Mouse (Mus musculus): ENCODE measurements around the gene Cacna1a. TPM values are rescaled to one million over a fixed set of nuclear protein-coding genes. Genes with fewer than 3 reads are reported as not detected.
A peak's percentile ranks its signal among the peaks of the same experiment; 100 is the strongest.

The Cacna1a gene
- polyA plus RNA-seq, 1 experiment from 2014 or later, result 1.3 TPM

GRCm38 (mm10) chr8:84429492-84429891 is 41.3 kb downstream of the Cacna1a start:
- ChIA-PET POLR2A (no interaction called here), CTCF (no interaction called here)
- no peak for TF ChIP-seq CTCF (IDR thresholded peaks at IDR 0.05)
- ATAC-seq, result no peak
- in situ Hi-C loops (cut with MboI; ENCODE audit: low pct_unique_long_range_greater_than_20kb), result no loop called here
- no peak for DNase-seq (ENCODE audit: low read depth, low spot score)
- H3K27me3 ChIP-seq, result peaks cover 35% of the 10 kb centered on the region

GRCm38 (mm10) chr8:84435370-84435769 is 47.1 kb downstream of the Cacna1a start:
- no peak for ATAC-seq
- TF ChIP-seq CTCF (IDR thresholded peaks at IDR 0.05), result no peak
- in situ Hi-C loops (cut with MboI; ENCODE audit: low pct_unique_long_range_greater_than_20kb), result no loop called here
- CTCF ChIA-PET, result no interaction called here
- DNase-seq (ENCODE audit: low read depth, low spot score), result no peak
- peaks cover 29% of the 10 kb centered on the region for H3K27me3 ChIP-seq
- POLR2A ChIA-PET, result no interaction called here

- ChIA-PET CTCF (no interaction called here), POLR2A (no interaction called here)
- in situ Hi-C loops (cut with MboI; ENCODE audit: low pct_unique_long_range_greater_than_20kb), result no loop called here
- DNase-seq (ENCODE audit: low read depth, low spot score) (no peak), ATAC-seq (no peak)
- H3K27me3 ChIP-seq, result peaks cover 20% of the 10 kb centered on the region
- TF ChIP-seq CTCF (IDR thresholded peaks at IDR 0.05), result no peak
These were observed 51.6 kb downstream of the Cacna1a start for GRCm38 (mm10) chr8:84439813-84440212.

GRCm38 (mm10) chr8:84442043-84442442 is 53.8 kb downstream of the Cacna1a start:
- peaks cover 28% of the 10 kb centered on the region for H3K27me3 ChIP-seq
- DNase-seq (ENCODE audit: low read depth, low spot score) (no peak), ATAC-seq (no peak)
- in situ Hi-C loops (cut with MboI; ENCODE audit: low pct_unique_long_range_greater_than_20kb), result no loop called here
- ChIA-PET CTCF (no interaction called here), POLR2A (no interaction called here)
- TF ChIP-seq CTCF (IDR thresholded peaks at IDR 0.05), result no peak

- peaks cover 51% of the 10 kb centered on the region for H3K27me3 ChIP-seq
- ATAC-seq, result no peak
- DNase-seq (ENCODE audit: low read depth, low spot score), result no peak
- in situ Hi-C loops (cut with MboI; ENCODE audit: low pct_unique_long_range_greater_than_20kb), result loop anchor here (5.0 kb wide), 1 partner anchor 61 kb away; no protein-coding TSS in a partner anchor
- ChIA-PET CTCF (no interaction called here), POLR2A (no interaction called here)
- no peak for TF ChIP-seq CTCF (IDR thresholded peaks at IDR 0.05)
These were observed 58.3 kb downstream of the Cacna1a start for GRCm38 (mm10) chr8:84446571-84446991.

- ChIA-PET CTCF (no interaction called here), POLR2A (no interaction called here)
- ATAC-seq (no peak), DNase-seq (ENCODE audit: low read depth, low spot score) (peak; percentile 12)
- no peak for TF ChIP-seq CTCF (IDR thresholded peaks at IDR 0.05)
- in situ Hi-C loops (cut with MboI; ENCODE audit: low pct_unique_long_range_greater_than_20kb), result no loop called here
- peaks cover 15% of the 10 kb centered on the region for H3K27me3 ChIP-seq
These were observed 66.3 kb downstream of the Cacna1a start for GRCm38 (mm10) chr8:84454532-84454931.

- TF ChIP-seq CTCF (IDR thresholded peaks at IDR 0.05), result no peak
- in situ Hi-C loops (cut with MboI; ENCODE audit: low pct_unique_long_range_greater_than_20kb), result no loop called here
- no peaks in the 10 kb centered on the region for H3K27me3 ChIP-seq
- ATAC-seq (no peak), DNase-seq (ENCODE audit: low read depth, low spot score) (no peak)
- POLR2A ChIA-PET, result no interaction called here
- CTCF ChIA-PET, result no interaction called here
These were observed 70.6 kb downstream of the Cacna1a start for GRCm38 (mm10) chr8:84458853-84459252.

- TF ChIP-seq CTCF (IDR thresholded peaks at IDR 0.05), result no peak
- ATAC-seq (no peak), DNase-seq (ENCODE audit: low read depth, low spot score) (no peak)
- ChIA-PET POLR2A (no interaction called here), CTCF (no interaction called here)
- in situ Hi-C loops (cut with MboI; ENCODE audit: low pct_unique_long_range_greater_than_20kb), result no loop called here
- no peaks in the 10 kb centered on the region for H3K27me3 ChIP-seq
These were observed 71.0 kb downstream of the Cacna1a start for GRCm38 (mm10) chr8:84459276-84459675.

- ATAC-seq, result no peak
- DNase-seq (ENCODE audit: low read depth, low spot score), result no peak
- TF ChIP-seq CTCF (IDR thresholded peaks at IDR 0.05), result no peak
- CTCF ChIA-PET, result no interaction called here
- in situ Hi-C loops (cut with MboI; ENCODE audit: low pct_unique_long_range_greater_than_20kb), result no loop called here
- no peaks in the 10 kb centered on the region for H3K27me3 ChIP-seq
- POLR2A ChIA-PET, result no interaction called here
These were observed 72.5 kb downstream of the Cacna1a start for GRCm38 (mm10) chr8:84460698-84461097.

GRCm38 (mm10) chr8:84466932-84467331 is 78.7 kb downstream of the Cacna1a start:
- H3K27me3 ChIP-seq, result no peaks in the 10 kb centered on the region
- DNase-seq (ENCODE audit: low read depth, low spot score) (no peak), ATAC-seq (no peak)
- CTCF ChIA-PET, result no interaction called here
- no peak for TF ChIP-seq CTCF (IDR thresholded peaks at IDR 0.05)
- in situ Hi-C loops (cut with MboI; ENCODE audit: low pct_unique_long_range_greater_than_20kb), result no loop called here
- POLR2A ChIA-PET, result no interaction called here

- CTCF ChIA-PET, result no interaction called here
- H3K27me3 ChIP-seq, result no peaks in the 10 kb centered on the region
- no peak for TF ChIP-seq CTCF (IDR thresholded peaks at IDR 0.05)
- ATAC-seq (no peak), DNase-seq (ENCODE audit: low read depth, low spot score) (no peak)
- POLR2A ChIA-PET, result no interaction called here
- in situ Hi-C loops (cut with MboI; ENCODE audit: low pct_unique_long_range_greater_than_20kb), result no loop called here
These were observed 80.8 kb downstream of the Cacna1a start for GRCm38 (mm10) chr8:84469076-84469475.

GRCm38 (mm10) chr8:84471271-84471995 is 83.2 kb downstream of the Cacna1a start:
- in situ Hi-C loops (cut with MboI; ENCODE audit: low pct_unique_long_range_greater_than_20kb), result no loop called here
- ChIA-PET POLR2A (interaction anchor here (0.6 kb wide), 1 partner anchor 705 kb away, joined by 3 read pairs; no protein-coding TSS in a partner anchor), CTCF (no interaction called here)
- TF ChIP-seq CTCF (IDR thresholded peaks at IDR 0.05), result no peak
- peak; percentile 54 for ATAC-seq
- peaks cover 4% of the 10 kb centered on the region for H3K27me3 ChIP-seq
- DNase-seq (ENCODE audit: low read depth, low spot score), result peak; percentile 15
